Mouse (Mus musculus): ENCODE results near the gene Abcc2.

Gene Abcc2

DNA sequence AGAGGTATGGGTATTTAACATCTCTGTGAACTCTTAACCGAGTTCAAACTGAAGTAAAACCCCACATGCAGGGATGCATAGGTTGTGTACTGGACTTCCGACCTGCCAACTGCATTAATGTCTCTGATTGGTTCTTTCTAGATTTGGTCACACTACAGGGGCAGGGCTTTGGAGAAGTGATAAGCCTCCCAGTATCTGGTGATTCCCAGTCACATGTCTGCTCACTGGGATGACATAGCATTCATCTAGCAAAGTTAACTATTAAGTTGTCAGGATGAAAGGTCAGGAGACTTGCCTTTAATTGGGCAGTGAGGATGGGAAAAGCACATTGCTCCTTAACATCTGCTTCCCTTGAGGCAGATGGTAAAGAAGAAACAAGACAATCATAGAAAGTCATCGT, at the start of gene Abcc2:
Gene Abcc2 (plus strand): TSS at position 213 of the 400 bp plus-strand sequence.
- no peak for DNase-seq

DNA sequence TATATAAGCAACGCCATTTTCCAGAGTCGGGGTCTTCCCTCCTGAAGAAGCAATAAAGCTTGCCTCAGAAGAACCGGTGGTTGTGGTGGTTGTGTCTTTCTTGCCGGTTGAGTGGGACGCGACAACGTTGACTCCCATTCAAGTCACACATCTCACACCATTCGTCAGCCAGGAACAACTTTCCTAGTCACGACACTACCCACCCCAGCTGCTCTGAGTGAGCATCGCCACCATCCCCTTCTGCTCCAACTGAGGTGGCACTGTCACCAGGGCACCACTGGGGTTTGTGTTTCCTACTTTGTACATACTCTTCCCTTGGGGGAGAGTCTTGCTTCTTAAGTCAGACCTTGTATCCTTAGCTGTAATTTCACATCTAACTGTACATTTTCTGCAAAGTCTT, 43.6 kb upstream of the Abcc2 start:
- DNase-seq, result no peak

DNA sequence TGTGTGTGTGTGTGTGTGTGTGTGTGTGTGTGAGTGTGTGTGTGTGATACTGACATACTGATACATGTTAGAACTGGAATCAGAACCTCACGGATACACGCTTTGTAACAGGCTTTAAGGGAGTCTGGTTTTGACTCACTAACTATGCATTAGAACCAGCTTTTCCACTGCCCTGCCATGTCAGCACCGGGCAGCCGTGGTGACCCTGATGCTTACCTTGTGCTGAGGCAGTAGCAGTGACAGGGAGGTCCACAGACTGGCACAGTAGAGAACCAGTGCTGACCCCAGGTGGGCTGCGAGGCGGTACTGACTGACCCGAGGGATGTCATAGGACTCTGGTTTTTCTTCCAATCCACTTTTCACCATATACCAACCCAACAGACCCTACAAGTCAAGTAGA, 38.6 kb upstream of the Abcc2 start:
- no peak for DNase-seq

DNA sequence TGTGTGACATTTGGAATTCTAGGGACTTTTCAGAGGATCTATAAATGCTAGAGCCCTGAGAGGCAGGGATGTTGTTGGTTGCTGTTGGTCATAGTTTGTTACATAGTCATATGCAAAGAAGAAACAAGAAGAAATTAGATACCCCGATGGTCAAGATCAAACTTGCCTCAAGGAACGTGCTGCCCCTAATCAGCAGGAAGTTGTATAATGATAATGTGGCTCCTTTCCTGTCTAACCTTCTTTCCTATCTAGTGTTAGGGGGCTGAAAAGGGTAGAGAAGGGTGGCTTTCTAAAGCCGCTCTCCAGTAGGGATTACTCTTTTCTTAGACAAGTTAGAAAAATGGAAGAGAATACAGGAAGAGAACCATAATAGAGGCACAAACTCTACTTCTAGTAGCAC, 36.3 kb upstream of the Abcc2 start:
- DNase-seq, result no peak

DNA sequence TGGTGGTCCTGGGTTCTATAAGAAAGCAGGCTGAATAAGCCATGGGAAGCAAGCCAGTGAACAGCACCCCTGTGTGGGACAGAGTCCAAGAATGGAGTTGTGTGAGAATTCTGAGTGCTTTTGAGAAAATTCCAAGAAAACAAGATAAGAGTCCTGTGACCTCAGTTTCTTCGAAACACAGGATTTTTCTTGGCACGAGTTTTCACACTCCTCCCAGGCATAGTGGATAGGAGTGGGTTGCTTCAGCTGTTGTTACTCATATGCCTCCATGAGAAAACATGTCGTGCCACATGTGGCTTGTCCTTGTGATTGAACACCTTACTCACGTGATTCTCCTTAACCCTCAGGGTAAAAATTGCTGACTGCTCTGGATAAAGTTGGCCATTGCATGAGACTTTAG, 34.1 kb upstream of the Abcc2 start:
- DNase-seq, result no peak

DNA sequence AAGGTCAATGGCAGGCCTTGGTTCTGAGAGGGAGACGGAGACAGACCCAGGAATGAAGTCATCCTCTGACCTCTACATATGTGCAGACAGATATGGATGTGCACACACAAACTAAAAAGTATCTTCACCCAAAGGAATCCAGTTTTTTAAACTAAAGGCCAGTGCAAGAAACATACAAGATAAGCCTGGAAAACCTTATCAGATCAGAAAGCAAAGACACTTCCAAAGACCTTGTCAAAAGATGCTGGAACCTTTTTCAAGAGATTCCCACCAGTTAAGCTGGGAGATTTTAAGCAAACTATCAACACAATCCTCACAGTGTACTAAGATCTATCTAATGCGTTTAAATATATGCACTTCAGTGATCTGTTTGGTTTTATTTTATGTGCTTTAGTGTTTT, 32.0 kb upstream of the Abcc2 start:
- no peak for DNase-seq

DNA sequence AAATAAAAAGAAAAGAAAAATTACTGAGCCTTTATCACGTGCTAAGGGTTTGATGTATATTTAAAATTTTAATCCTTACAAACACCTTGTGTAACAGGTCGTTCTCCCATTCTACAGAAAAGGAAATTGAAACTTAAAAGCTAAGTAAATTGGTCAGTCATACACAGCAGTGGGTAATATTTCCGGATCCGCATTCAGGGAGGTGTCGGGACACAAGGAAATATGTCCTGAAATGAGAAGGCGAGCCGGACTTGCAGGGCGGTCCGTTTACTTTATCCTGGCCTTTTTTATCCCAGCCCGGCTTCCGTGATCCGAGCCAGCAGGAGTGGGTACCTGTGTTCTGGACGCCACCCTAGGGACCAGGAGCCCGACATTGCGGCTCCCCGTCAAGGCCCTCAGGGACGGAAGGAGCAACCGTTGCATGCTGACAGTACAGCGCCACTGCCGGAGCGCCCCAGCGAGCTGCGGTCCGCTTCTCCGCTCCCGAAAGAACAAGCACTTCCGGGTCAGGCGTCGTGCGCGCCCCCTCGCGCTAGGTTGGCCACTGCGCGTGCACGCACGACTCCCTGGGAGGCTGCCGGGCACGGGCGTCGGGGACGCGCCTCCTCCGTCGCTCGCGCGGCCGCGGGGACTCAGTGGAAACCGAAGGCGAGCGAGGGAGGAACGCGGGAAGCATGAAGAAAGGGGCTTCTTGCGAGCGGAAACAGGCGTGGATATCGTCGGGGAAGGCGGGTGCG, 29.3 kb upstream of the Abcc2 start, which contains the start of the genes Cutc and Cox15:
Gene Cutc (plus strand): TSS at position 508 of the 737 bp plus-strand sequence.
Gene Cox15 (minus strand): TSS at position 512 of the 737 bp plus-strand sequence.
- peak; percentile 94 to 99 for DNase-seq

DNA sequence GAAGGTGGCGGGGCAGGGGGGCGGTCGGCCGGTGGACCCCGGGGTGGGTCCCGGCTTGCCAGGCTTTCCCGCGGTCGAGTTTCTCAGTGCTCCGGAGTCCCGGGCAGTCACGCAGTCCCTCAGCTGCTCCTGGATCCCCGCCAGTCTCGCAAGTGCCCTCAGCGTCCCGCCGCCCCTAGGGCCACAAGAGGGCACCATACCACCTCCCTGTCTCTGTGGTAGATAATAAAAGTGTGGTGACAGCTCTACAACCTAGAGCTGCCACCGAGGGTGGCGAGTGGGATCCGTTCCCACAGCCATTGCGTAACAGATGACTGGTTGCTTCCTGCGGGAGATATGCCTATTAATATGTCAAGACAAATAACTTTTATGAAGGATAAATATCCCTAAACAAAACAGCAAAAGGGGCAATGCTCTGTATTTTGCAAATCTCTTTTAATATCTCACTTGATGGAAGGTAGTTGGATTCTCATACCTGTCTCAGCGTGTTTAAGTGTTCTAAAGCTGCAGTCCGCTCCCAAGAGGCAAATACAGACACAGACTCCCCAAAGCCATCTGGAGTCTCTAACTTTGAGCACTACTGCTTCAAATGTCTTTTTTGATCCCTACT, 28.7 kb upstream of the Abcc2 start:
- DNase-seq, result peak; percentile 90 to 94

DNA sequence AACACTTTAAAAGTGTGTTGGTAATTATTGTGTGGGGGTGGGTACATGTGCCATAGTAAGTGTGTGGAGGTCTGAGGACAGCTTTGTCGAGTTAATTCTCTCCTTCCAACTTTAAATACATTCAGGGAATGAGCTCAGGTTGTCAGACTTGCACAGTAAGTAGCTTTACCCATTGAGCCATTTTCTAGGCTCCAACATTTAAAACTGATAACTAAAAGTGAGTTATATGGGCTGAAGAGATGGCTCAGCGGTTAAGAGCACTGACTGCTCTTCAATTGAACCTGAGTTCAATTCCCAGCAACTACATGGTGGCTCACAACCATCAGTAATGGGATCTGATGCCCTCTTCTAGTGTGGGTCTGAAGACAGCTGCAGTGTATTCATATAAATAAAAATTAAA, 27.8 kb upstream of the Abcc2 start:
- DNase-seq, result no peak

DNA sequence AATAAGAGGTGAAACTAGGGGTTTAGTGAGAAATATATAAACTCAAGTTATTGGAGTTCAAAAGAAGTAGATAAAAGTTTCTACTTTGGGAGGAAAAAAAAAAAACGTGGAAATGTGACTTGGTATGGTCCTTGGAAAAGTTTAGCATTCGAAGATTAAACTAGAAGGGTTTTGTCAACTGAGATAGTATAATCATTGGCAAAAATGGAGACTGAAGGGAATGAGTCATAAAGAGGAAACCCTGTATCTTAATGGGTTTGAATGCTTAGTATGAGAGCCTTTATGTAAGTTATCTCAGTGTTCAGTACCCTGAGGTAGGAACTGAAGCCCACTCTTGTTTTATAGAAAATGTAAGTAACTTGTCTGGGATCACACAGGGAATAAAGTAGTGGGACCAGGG, 27.1 kb upstream of the Abcc2 start:
- DNase-seq, result no peak

DNA sequence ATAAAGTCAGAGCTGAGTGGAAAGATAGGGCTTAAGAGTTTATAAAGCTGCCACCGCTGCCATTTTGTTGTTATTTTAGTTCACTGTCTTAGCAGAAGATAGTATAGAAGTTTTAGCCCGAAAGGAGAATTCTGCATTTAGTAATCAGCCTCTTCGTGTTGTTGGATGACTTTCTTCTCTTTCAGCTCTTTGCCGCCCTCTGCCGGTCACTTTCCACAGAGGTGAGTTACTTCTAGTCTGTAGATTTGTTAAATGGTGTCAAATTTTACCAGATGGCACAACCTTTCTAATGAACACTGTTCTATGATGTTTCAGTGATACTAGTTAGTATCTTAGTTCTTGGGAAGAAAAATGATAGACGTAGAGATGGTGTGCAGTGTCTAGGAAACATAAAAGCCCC, 21.5 kb upstream of the Abcc2 start:
- DNase-seq, result peak; percentile 72

DNA sequence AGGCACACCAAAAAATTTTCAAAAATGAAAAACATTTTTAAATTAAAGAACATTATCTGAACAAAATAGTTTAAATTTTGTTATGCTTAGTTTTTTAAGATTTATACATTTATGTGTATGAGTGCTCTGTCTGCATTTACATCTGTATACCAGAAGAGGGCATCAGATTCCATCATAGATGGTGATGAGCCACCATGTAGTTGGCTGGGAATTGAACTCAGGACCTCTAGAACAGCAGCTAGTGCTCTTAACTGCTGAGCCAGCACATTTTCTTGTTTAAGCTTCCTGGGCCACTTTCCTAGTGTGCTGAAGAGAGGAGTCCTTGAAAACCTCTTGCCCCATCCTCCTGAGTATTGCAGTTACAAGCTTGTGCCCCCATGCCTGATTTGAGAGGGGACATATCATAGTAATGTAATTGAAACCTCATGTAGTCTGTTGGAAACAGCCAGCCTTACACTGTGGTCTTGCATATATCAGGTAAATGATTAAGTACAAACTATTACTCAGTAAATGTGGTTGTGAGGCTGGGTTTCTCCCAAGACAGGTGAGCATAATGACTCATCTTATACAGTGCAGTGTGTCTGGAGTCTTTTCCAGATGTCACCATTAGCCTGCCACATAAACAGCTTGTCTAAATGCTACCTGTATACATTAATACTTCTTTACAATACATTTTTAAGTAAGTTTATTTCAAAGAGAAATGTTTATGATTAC, 20.3 kb upstream of the Abcc2 start:
- DNase-seq, result no peak

DNA sequence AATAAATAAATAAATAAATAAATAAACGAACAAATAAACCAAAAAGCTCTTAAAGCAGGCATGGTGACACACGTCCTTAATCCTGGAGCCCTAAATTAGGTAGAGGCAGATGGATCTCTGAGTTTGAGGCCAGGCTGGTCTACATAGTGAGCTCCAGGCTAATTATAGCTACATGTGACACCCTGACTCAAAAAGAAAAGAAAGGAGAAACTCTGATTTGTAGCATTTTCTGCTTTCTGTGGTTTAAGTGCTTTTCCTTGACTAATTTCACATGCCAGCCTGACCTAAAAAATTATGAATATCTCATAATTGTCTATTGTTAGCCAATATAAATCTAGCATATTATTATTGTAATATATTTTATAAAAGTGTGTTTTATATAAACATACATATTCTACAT, 19.6 kb upstream of the Abcc2 start:
- no peak for DNase-seq

DNA sequence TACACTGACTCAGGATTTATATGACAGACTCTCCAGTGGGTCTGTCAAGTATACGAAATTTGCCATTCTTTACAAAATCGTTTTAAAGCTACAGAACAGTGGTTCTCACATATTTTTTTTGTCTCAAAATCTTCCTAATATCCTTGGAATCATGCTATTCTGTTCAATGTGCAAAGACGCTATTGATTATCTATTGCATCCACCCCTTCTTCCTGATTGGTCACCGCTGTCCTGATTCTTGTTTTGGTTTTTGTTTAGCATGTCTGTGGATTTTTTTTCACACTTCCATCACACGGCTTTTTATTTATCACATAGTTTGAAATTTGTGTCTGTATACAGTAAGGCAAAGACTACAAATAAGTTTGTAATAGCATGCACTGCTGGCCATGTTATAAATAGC, 15.5 kb upstream of the Abcc2 start:
- DNase-seq, result no peak

DNA sequence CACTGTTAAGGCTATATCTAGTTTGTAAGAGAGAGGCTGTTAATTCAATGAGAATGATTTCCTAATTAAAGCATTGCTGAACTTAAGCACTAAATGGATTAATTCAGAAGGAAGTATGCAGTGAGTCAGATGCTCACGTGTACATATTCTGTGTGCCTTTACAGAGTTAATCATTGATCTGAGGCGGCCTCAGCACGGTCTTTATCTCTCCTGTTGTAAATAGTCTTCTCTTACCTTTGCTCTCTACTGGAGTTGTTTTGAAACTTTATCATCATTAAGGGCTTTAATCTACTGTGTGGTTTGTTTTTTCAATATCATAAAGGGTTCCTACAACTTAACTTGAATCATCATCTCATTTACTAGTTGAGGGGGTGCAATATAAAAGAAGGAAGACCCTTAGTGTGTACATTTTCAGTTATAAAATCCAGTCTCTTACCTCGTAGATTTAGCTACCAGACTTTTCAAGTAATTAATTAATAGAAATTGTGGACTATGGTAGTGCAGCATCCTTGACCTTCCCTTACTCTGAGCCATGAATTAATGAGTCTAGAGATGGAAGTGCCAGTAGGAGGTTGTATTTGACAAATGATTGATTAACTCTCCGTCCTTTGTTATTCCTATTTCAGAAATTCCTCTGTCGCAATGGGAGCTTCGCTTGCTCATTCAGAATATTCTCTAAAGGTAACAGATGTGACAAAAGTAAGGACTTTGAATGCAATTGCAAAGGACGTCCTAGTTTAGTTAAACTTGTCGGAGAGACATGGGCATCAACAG, 14.3 kb upstream of the Abcc2 start:
- DNase-seq, result no peak

DNA sequence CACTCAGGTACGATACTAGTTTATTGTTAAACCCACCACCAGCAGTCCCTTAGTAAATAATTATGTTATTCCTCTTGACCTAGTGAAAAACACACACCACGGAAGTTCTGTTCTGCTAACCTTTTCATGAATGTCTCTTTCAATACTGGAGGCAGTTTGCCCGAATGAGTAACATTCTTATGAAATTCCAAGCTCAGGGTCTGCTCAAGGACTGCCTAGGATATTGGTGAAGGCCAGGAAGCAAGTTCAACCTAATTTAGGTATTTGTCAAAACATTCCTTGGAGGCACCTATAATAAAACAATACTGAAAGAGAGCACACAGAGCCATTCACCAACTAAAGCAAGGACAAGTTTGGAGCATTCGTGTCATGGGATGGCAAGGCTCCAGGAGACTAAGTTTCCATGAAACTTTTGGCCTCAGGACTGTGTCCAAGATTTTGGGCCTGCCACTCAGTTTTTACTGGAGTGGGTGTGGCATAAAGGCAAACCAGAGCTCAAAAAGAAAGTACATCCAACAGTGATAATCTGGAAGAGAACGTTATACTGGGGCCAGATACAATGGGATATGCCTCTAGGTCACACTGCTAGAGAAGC, 12.5 kb upstream of the Abcc2 start:
- DNase-seq, result no peak

DNA sequence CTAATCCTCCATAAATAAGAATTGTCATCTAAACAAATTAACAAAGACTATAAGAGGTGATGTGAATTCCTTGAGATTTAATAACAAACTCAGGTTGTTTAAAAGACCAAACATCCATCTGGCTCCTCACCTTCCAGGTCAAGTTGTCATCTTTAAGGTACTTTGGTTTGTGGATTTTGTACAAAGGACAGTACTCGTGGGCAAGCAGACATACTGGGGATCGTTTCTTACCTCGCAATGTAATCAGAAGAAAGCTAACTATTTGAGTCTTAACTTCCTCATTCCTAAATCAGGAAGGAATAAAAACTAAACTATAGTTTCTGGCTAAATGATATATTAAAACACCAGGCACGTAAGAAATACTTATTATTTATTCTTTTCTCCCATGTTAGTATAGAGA, 11.4 kb upstream of the Abcc2 start:
- no peak for DNase-seq

DNA sequence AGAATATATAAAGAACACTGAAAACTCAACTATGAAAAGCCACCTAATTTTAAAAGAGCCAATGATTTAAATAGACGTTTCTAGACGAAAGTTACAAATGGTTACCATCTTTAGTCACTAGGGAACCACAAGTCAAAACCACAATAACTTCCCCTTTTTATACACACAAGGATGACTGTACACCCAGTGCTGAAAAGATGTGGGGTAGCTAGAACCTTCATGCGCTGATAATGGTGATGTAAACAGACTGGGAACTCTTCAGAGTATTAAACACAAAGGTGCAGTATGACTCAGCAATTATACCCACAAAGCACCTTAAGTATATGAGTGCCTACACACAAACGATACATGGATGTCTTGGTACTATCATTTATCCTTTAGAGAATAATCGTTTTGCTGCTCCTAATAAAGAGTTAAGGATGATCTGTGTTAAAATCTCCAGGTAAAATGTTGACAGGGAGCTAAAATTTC, 10.5 kb upstream of the Abcc2 start:
- DNase-seq, result no peak

DNA sequence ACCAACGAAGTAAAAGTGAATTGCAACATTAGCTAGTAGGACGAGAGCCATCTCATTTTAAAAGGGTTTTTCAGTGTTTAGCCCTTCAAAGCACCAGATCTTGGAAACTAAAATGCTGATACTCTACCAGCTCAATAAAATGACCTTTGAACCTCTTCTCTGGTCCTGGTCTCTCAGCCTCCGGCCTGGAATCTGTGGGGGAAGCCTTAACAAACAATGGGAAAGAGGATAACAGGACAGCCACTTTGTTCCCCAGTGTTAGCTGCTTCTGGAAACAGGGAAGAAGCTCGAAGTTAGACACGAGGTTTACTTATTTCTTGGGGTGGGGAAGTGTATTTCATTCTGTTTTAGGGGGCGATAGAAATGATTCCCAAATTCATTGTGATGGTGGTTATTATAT, 9.7 kb upstream of the Abcc2 start:
- no peak for DNase-seq

DNA sequence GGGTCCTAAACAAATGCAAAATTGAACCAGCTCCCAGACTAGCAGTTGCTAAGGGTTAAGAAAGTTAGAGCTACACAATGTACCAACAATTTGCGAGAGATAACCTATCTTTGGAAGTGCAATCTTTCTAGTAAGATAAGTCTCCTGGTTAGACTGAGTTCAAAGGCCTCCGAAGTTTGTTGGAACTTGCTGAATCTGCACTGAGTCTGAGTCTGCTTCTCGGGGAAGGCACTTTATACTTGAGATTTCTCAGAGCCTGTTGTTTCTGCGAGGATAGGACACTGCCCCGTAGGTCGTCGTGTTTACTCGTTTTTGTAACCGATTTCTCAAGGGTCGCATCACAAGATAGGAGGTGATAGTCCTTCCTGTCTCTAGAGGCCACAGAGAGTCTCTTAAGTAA, 6.6 kb upstream of the Abcc2 start:
- DNase-seq, result no peak

DNA sequence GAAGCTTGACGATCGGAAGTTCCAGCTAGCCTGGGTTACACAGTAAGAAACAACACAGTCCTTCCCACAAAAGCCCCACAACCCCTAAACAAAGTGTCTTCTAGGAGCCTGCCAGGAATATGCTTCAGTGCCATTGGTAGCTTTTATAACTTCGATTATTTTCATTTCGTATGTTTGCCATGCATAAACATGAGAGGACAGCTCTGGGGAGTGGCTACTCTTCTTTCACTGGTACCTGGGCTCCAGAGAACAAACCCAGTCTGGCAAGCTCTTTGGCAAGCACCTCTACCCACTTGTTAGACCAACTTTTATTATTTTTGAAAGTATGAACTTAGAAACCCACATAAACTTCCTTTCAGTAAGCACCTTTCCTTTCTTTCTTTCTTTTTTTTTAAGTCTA, 5.4 kb upstream of the Abcc2 start:
- DNase-seq, result no peak

DNA sequence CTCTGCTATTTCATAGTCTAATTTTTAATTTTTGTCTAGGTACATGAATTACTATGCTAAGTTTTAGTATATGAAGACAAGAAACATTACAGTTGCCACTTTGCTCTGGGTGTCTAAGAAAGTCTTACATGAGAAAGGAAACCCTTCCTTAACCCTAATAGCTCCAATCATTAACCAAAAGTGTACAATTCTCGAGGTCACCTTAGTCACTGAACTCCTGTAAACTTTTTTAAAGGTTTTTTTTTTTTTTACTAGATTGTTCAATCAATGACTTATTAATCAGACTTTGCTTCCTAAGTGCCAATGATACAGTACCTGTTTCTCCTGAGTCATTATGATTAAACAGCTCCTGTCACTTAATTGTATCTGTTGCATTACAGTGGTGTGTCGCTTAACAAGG, 4.7 kb upstream of the Abcc2 start:
- no peak for DNase-seq

DNA sequence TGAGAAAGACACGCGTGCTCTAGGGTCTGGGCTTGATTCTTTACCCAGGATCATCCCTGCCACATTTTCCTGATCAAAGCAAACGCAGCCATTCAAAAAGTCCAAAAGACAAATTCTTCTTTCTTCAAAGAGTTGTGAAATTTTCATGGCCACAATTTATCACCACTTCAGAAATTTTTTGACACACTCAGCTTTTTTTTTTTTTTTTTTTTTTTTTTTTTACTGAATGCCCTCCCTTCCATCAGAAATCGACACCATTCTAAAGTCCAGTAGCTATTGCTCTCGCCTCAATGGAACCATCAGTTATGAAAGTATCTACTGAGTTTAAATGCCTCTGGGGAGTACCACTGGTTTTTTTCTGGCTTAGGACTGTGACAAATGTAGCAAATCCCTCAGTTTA, 1.6 kb upstream of the Abcc2 start:
- no peak for DNase-seq

Measured in cerebellum, adult 18-20 months (tissue).